Mouse (Mus musculus) limb, embryonic 11.5 days (tissue): ENCODE data around the gene Grm8. TPM values are rescaled to one million over a fixed set of nuclear protein-coding genes. Genes with fewer than 3 reads are reported as not detected.
A peak's percentile ranks its signal among the peaks of the same experiment; 100 is the strongest.
"Not testable (repeated sequence)": the region's sequence is repeated elsewhere in the genome, so short reads cannot be mapped to it uniquely, and the experiment has no call there.

ENCODE experiments used
- ATAC-seq: fragments of 200-750 bp; cut with Nextera tagmentation; 2 replicates; pipeline ENCODE4 v1.8.0; 2017; ENCODE audit warnings: low read depth; ENCODE audit not compliant: insufficient number of reproducible peaks, low FRiP score, low TSS enrichment
- DNase-seq: peaks from one replicate; pipeline ENCODE4 v3.0.0-alpha.2; 2015; ENCODE audit warnings: low spot score
- H3K27ac ChIP-seq: fragments of 300-500 bp; sonication (generic); replicated peaks from 2 replicates; pipeline ENCODE4 v1.5.1; 2014; ENCODE audit warnings: low read depth, mild to moderate bottlenecking, low read length
- H3K27me3 ChIP-seq: fragments of 300-500 bp; sonication (generic); 2 replicates; pipeline ENCODE4 v1.6.1; 2014; ENCODE audit warnings: mild to moderate bottlenecking, low read length, mixed read lengths; ENCODE audit not compliant: control insufficient read depth, insufficient read depth
- H3K36me3 ChIP-seq: fragments of 300-500 bp; sonication (generic); 2 replicates; pipeline ENCODE4 v1.6.1; 2014; ENCODE audit warnings: mild to moderate bottlenecking, low read length, moderate library complexity, mixed read lengths; ENCODE audit not compliant: control insufficient read depth, insufficient read depth
- H3K4me1 ChIP-seq: fragments of 300-500 bp; sonication (generic); 2 replicates; pipeline ENCODE4 v1.6.1; 2014; ENCODE audit warnings: low read length, mixed read lengths; ENCODE audit not compliant: control insufficient read depth, insufficient read depth
- H3K4me2 ChIP-seq: fragments of 300-500 bp; sonication (generic); 2 replicates; pipeline ENCODE4 v1.6.1; 2014; ENCODE audit warnings: low read depth, mild to moderate bottlenecking, moderate library complexity; ENCODE audit not compliant: severe bottlenecking
- H3K4me3 ChIP-seq: fragments of 300-500 bp; sonication (generic); 2 replicates; pipeline ENCODE4 v1.5.1; 2014; ENCODE audit warnings: low read depth, low read length
- H3K9ac ChIP-seq: fragments of 300-500 bp; sonication (generic); 2 replicates; pipeline ENCODE4 v1.6.1; 2014; ENCODE audit warnings: mild to moderate bottlenecking, low read length
- H3K9me3 ChIP-seq: fragments of 300-500 bp; sonication (generic); 2 replicates; pipeline ENCODE4 v1.6.1; 2016; ENCODE audit warnings: low read length; ENCODE audit not compliant: control insufficient read depth
- WGBS: fragments of 180-500 bp; shearing (Covaris S2); extraction: QIAGEN DNeasy Blood & Tissue Kit; methylation state at CpG from one replicate; pipeline ENCODE4 v1.1.7; 2014; 5-methylcytosine and 5-hydroxymethylcytosine counted together
- polyA plus RNA-seq: library from polyadenylated mRNA; unstranded; fragments of >200 nt; fragmentation: Nextera tagmentation; extraction: Ambion mirVana; gene quantifications from 2 replicates; pipeline ENCODE4 v1.2.1, GENCODE M21; 2014

The Grm8 gene
- polyA plus RNA-seq, 1 experiment from 2014 or later = 0.51 TPM

DNA sequence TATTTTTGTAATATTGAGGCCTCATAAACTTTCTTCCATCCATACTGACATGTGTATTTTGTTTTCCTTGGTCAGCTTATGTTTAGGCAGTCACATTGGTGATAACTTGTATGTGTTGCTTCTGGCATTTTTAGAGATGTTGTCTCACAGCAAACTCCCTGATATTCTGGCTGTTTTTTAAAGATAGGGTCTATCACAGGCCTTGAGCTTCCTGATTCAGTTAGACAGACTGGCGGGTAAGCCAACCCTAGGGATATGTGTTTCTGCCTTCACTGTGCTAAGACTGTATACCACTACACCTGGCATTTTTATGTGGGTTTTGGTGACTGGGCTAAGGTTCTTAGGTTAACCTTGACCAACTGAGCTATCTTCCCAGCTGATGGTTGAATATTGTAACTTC is 239.8 kb downstream of the Grm8 start:
- Histone ChIP-seq H3K27ac (no peak overlapping the region), H3K27me3 (no peaks in the 10 kb centered on the region), H3K36me3 (no peaks in the 10 kb centered on the region), H3K9ac (no peak overlapping the region), H3K4me1 (no peaks in the 10 kb centered on the region), H3K4me2 (no peak overlapping the region), H3K9me3 (no peaks in the 10 kb centered on the region), H3K4me3 (no peak overlapping the region)
- DNase-seq (no peak), ATAC-seq (no peak)
- 86% methylated on average over 1 of the region's 1 CpGs for WGBS

GRCm38 (mm10) chr6:27892886-27893285 is 242.1 kb downstream of the Grm8 start:
- no peak overlapping the region for H3K27ac ChIP-seq
- H3K4me1 ChIP-seq = no peaks in the 10 kb centered on the region
- H3K4me3 ChIP-seq = no peak overlapping the region
- DNase-seq = no peak
- H3K9ac ChIP-seq = no peak overlapping the region
- WGBS = 93% methylated on average over 1 of the region's 1 CpGs
- no peaks in the 10 kb centered on the region for H3K36me3 ChIP-seq
- no peak overlapping the region for H3K4me2 ChIP-seq
- no peak for ATAC-seq
- H3K9me3 ChIP-seq = no peaks in the 10 kb centered on the region
- no peaks in the 10 kb centered on the region for H3K27me3 ChIP-seq

- Histone ChIP-seq H3K4me3 (no peak overlapping the region), H3K27ac (no peak overlapping the region), H3K4me1 (no peaks in the 10 kb centered on the region), H3K36me3 (no peaks in the 10 kb centered on the region), H3K9me3 (no peaks in the 10 kb centered on the region), H3K27me3 (no peaks in the 10 kb centered on the region), H3K4me2 (no peak overlapping the region), H3K9ac (no peak overlapping the region)
- ATAC-seq = no peak
- 92% methylated on average over 2 of the region's 2 CpGs for WGBS
- DNase-seq = no peak
Observed at GRCm38 (mm10) chr6:27888391-27888790, 246.6 kb downstream of the Grm8 start.

DNA sequence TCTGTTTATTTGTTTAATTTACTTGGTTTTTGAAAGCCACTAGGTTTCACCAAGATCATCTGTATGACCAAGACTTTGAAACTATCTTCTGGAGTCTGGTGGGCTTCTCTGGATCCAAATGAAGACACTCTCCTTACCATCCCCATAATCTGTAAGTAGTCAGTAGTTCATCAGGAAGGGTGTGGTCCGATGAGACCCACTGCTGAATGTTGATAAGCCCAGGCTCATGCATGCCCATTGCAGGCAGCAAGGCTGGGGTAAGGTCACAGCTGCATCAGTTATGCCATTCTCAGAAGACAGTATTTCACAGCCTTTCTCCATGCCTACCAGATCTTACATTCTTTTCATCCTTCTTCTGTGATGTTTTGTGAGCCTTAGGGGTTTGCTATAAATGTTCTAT is 247.1 kb downstream of the Grm8 start:
- Histone ChIP-seq H3K4me3 (no peak overlapping the region), H3K4me1 (no peaks in the 10 kb centered on the region), H3K27ac (no peak overlapping the region), H3K4me2 (no peak overlapping the region), H3K36me3 (no peaks in the 10 kb centered on the region), H3K27me3 (no peaks in the 10 kb centered on the region), H3K9ac (no peak overlapping the region), H3K9me3 (no peaks in the 10 kb centered on the region)
- WGBS = 85% methylated on average over 1 of the region's 1 CpGs
- DNase-seq (no peak), ATAC-seq (no peak)

- no peaks in the 10 kb centered on the region for H3K36me3 ChIP-seq
- H3K9ac ChIP-seq = no peak overlapping the region
- H3K9me3 ChIP-seq = no peaks in the 10 kb centered on the region
- no peaks in the 10 kb centered on the region for H3K4me1 ChIP-seq
- H3K27ac ChIP-seq = no peak overlapping the region
- DNase-seq (no peak), ATAC-seq (no peak)
- no peak overlapping the region for H3K4me3 ChIP-seq
- WGBS = 83% methylated on average over 1 of the region's 1 CpGs
- H3K4me2 ChIP-seq = no peak overlapping the region
- H3K27me3 ChIP-seq = no peaks in the 10 kb centered on the region
Observed at GRCm38 (mm10) chr6:27885786-27886185, 249.2 kb downstream of the Grm8 start.

DNA sequence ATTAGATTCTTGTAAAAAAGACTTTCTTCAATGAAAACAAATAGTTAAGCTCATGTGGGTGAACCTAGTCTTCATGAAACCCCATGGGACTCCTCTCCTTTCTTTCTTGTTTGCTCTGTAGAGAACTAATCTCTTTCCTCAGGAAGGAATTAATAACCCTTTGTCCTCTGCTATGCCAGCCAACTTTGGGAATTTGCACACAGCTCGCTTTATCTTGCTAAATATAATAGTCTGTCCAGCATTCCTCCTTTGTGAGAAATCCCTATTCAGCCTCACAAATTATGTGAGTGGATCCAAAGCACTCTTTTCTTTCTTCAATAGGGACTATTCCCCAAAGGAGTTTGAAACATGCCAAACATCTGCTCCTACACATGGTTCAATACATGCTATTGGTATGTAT is 285.3 kb downstream of the Grm8 start:
- H3K4me1 ChIP-seq = no peaks in the 10 kb centered on the region
- no peak overlapping the region for H3K9ac ChIP-seq
- no peak overlapping the region for H3K4me3 ChIP-seq
- no peak for ATAC-seq
- H3K36me3 ChIP-seq = no peaks in the 10 kb centered on the region
- no peak for DNase-seq
- WGBS = 80% methylated on average over 1 of the region's 1 CpGs
- no peaks in the 10 kb centered on the region for H3K27me3 ChIP-seq
- H3K27ac ChIP-seq = no peak overlapping the region
- no peaks in the 10 kb centered on the region for H3K9me3 ChIP-seq
- no peak overlapping the region for H3K4me2 ChIP-seq

- DNase-seq = no peak
- H3K36me3 ChIP-seq = no peaks in the 10 kb centered on the region
- H3K4me2 ChIP-seq = no peak overlapping the region
- H3K4me3 ChIP-seq = no peak overlapping the region
- no peak overlapping the region for H3K27ac ChIP-seq
- ATAC-seq = no peak
- H3K9ac ChIP-seq = no peak overlapping the region
- H3K9me3 ChIP-seq = no peaks in the 10 kb centered on the region
- H3K27me3 ChIP-seq = no peaks in the 10 kb centered on the region
- no peaks in the 10 kb centered on the region for H3K4me1 ChIP-seq
- WGBS = 97% methylated on average over 1 of the region's 1 CpGs
Observed at GRCm38 (mm10) chr6:27836159-27836558, 298.8 kb downstream of the Grm8 start.

GRCm38 (mm10) chr6:27819735-27820134 is 315.2 kb downstream of the Grm8 start:
- 91% methylated on average over 2 of the region's 2 CpGs for WGBS

DNA sequence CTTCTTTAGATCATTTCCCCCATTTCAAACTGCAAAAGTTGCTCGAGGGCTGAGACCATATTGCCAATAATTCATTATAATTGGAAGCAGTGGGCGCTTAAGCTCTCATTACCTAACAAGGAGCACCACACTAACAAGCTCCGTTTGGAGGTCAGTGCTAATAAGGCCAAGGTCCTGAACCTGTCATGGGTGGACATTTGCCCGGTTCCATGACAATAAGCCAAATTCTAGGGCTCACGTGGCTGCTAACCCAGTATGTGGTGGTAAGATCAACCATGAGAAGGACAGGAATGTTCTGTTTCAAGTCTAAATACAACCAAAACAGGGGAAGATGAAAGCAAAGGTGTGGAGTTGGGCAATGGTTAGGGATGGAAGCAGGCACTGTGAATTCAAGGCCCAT is 322.2 kb downstream of the Grm8 start:
- ATAC-seq = no peak
- Histone ChIP-seq H3K36me3 (no peaks in the 10 kb centered on the region), H3K4me2 (no peak overlapping the region), H3K27me3 (no peaks in the 10 kb centered on the region), H3K4me3 (no peak overlapping the region), H3K9me3 (no peaks in the 10 kb centered on the region), H3K27ac (no peak overlapping the region), H3K9ac (no peak overlapping the region), H3K4me1 (no peaks in the 10 kb centered on the region)
- peak; percentile 44 for DNase-seq
- 15% methylated on average over 5 of the region's 5 CpGs for WGBS

More at GRCm38 (mm10) chr6:27819735-27820134, 315.2 kb downstream of the Grm8 start:
- not testable (repeated sequence) for H3K9me3 ChIP-seq, H3K27ac ChIP-seq, H3K9ac ChIP-seq, H3K27me3 ChIP-seq, H3K4me1 ChIP-seq, DNase-seq, ATAC-seq, H3K36me3 ChIP-seq, H3K4me3 ChIP-seq, H3K4me2 ChIP-seq
